Mouse (Mus musculus) liver, adult 2 months (tissue): Measurements from ENCODE around the gene Lrrc41.

ENCODE experiments used
- CTCF ChIP-seq: fragments of 200-500 bp; IDR thresholded peaks from 2 replicates; pipeline ENCODE4 v1.5.1; 2011; ENCODE audit warnings: low read depth, low read length, control low read depth
- POLR2A ChIP-seq: fragments of 200-500 bp; IDR thresholded peaks from 2 replicates; pipeline ENCODE4 v1.6.1; 2011; ENCODE audit warnings: low read length, control low read depth; ENCODE audit not compliant: insufficient read depth; ENCODE audit errors: extremely low read depth

- no peak for TF ChIP-seq POLR2A
- TF ChIP-seq CTCF, result no peak
Observed at GRCm38 (mm10) chr4:116097211-116097610, 22.1 kb downstream of the Lrrc41 start.
